Mouse (Mus musculus): ENCODE results near the gene Serp2.

- no peak for TF ChIP-seq CTCF (IDR thresholded peaks at IDR 0.05; ENCODE audit: insufficient read depth, low read depth, low read length)
- TF ChIP-seq POLR2A (IDR thresholded peaks at IDR 0.05; ENCODE audit: insufficient read depth, low read depth, low read length) = no peak
Observed at GRCm38 (mm10) chr14:76601654-76602053, 45.0 kb upstream of the Serp2 start.

All from olfactory bulb, adult 2 months (tissue).